Mouse (Mus musculus) intestine, postnatal 0 days (tissue): Measurements from ENCODE around the gene Mecom. TPM values are rescaled to one million over a fixed set of nuclear protein-coding genes. Genes with fewer than 3 reads are reported as not detected.

Experiments used
- ATAC-seq: fragments of 200-750 bp; cut with Nextera tagmentation; 2 replicates; pipeline ENCODE4 v1.8.0; 2017; ENCODE audit warnings: mild to moderate bottlenecking, moderate TSS enrichment, moderate library complexity
- H3K27ac ChIP-seq: fragments of 300-500 bp; sonication (generic); 2 replicates; pipeline ENCODE4 v1.5.1; 2014; ENCODE audit warnings: mild to moderate bottlenecking, low read depth, low read length, moderate library complexity
- H3K27me3 ChIP-seq: fragments of 300-500 bp; sonication (generic); replicated peaks from 2 replicates; pipeline ENCODE4 v1.6.1; 2014; ENCODE audit warnings: low read length, mixed read lengths; ENCODE audit not compliant: control insufficient read depth, insufficient read depth
- H3K36me3 ChIP-seq: fragments of 300-500 bp; sonication (generic); 2 replicates; pipeline ENCODE4 v1.6.1; 2014; ENCODE audit warnings: mild to moderate bottlenecking, moderate library complexity; ENCODE audit not compliant: control insufficient read depth, insufficient read depth
- H3K4me1 ChIP-seq: fragments of 300-500 bp; sonication (generic); replicated peaks from 2 replicates; pipeline ENCODE4 v1.6.1; 2014; ENCODE audit warnings: antibody characterized with exemption, low read length, mixed read lengths; ENCODE audit not compliant: control insufficient read depth, insufficient read depth
- H3K4me2 ChIP-seq: fragments of 300-500 bp; sonication (generic); replicated peaks from 2 replicates; pipeline ENCODE4 v1.6.1; 2014; ENCODE audit warnings: low read depth, mild to moderate bottlenecking, moderate library complexity
- H3K4me3 ChIP-seq: fragments of 300-500 bp; sonication (generic); 2 replicates; pipeline ENCODE4 v1.5.1; 2014; ENCODE audit warnings: low read depth, low read length
- H3K9ac ChIP-seq: fragments of 300-500 bp; sonication (generic); 2 replicates; pipeline ENCODE4 v1.6.1; 2014; ENCODE audit warnings: mild to moderate bottlenecking, low read depth, low read length
- H3K9me3 ChIP-seq: fragments of 300-500 bp; sonication (generic); 2 replicates; pipeline ENCODE4 v1.6.1; 2016; ENCODE audit warnings: mixed run types; ENCODE audit not compliant: control insufficient read depth
- CTCF ChIP-seq: sonication (generic); IDR thresholded peaks from 2 replicates; pipeline ENCODE4 v1.5.1; 2016; ENCODE audit warnings: low read depth, mild to moderate bottlenecking, control low read depth, antibody characterized with exemption, moderate library complexity
- WGBS: fragments of 180-500 bp; shearing (Covaris S2); extraction: QIAGEN DNeasy Blood & Tissue Kit; methylation state at CpG from one replicate; pipeline ENCODE4 v1.1.7; 2014; 5-methylcytosine and 5-hydroxymethylcytosine counted together
- polyA plus RNA-seq: library from polyadenylated mRNA; unstranded; fragments of >200 nt; fragmentation: Nextera tagmentation; extraction: Ambion mirVana; gene quantifications from 2 replicates; pipeline ENCODE4 v1.2.1, GENCODE M21; 2015

The Mecom gene
- polyA plus RNA-seq, 1 experiment from 2014 or later, result 7.7 TPM

DNA sequence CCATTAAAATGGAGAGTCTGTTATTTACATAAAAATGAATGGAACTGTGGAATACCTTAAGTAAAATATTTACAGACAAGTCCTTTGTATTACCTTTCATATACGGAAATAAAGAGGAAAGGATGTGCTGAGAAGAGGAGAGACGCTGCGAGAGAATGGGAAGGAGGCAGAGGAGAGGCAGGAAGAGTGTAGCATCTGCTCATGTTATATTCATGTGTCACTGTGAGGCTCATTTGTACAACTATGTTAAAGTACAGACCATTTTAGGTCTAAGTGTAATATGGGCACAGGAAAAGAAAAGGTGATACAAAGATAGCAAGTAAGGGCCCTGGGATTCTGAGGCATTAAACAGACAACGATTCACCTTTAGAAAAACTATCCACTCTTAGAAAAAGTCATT, 143.0 kb downstream of the Mecom start:
- 83% methylated on average over 4 of the region's 4 CpGs for WGBS
- ATAC-seq, result no peak
- H3K27me3 ChIP-seq, result no peaks in the 10 kb centered on the region
- H3K9me3 ChIP-seq, result no peaks in the 10 kb centered on the region
- H3K36me3 ChIP-seq, result no peaks in the 10 kb centered on the region
- no peaks in the 10 kb centered on the region for H3K4me1 ChIP-seq
- no peak for TF ChIP-seq CTCF
- no peak overlapping the region for H3K4me2 ChIP-seq
- H3K27ac ChIP-seq, result no peak overlapping the region
- H3K4me3 ChIP-seq, result no peak overlapping the region
- no peak overlapping the region for H3K9ac ChIP-seq

DNA sequence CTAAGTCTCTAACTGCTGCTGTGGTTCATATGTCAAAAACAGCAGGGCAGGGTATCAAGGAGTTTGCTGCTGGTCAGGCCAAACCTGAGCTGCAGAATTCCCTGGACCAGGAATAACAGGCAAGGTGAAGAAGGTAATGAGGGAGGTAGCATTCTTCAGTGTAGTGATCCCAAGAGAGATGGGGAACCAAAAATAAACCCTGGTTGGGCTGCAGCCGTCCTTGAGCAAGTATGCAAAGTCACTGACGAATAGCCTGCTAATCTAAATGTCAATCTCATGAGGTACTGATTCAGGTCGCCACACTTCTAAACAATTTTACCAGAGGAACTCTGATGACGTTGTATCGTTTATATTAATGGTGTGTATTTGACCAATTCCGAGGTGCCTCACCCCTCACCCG, 148.9 kb downstream of the Mecom start:
- TF ChIP-seq CTCF, result no peak
- H3K4me1 ChIP-seq, result no peaks in the 10 kb centered on the region
- ATAC-seq, result no peak

DNA sequence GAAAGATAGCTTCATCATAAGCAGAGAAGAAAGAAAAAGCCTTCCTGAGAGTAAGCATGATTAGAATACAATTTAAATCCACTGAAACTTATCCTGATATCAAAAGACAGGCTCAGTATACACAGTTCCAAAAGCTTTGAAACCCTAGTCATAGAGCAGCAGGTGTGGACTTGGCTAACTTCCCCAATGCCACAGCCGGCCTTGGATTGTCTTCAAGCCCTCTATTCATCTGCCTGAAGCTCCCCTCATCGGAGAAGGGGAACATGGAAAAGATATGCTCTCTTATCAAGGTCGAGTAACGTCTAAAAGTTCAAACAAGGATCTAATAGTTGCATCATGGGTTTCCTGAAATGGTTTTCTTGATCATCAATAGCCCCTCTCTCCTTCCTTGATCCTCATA, 152.9 kb downstream of the Mecom start:
- no peaks in the 10 kb centered on the region for H3K27me3 ChIP-seq
- no peaks in the 10 kb centered on the region for H3K9me3 ChIP-seq
- no peak overlapping the region for H3K9ac ChIP-seq
- WGBS, result 65% methylated on average over 4 of the region's 4 CpGs
- no peak overlapping the region for H3K4me3 ChIP-seq
- TF ChIP-seq CTCF, result no peak
- H3K27ac ChIP-seq, result no peak overlapping the region
- no peaks in the 10 kb centered on the region for H3K36me3 ChIP-seq
- H3K4me1 ChIP-seq, result no peaks in the 10 kb centered on the region
- no peak for ATAC-seq
- no peak overlapping the region for H3K4me2 ChIP-seq

More for the DNA sequence above, 148.9 kb downstream of the Mecom start:
- no peaks in the 10 kb centered on the region for H3K9me3 ChIP-seq
- H3K9ac ChIP-seq, result no peak overlapping the region
- 75% methylated on average over 7 of the region's 7 CpGs for WGBS
- no peaks in the 10 kb centered on the region for H3K27me3 ChIP-seq
- H3K27ac ChIP-seq, result no peak overlapping the region
- no peaks in the 10 kb centered on the region for H3K36me3 ChIP-seq
- H3K4me3 ChIP-seq, result no peak overlapping the region
- no peak overlapping the region for H3K4me2 ChIP-seq

DNA sequence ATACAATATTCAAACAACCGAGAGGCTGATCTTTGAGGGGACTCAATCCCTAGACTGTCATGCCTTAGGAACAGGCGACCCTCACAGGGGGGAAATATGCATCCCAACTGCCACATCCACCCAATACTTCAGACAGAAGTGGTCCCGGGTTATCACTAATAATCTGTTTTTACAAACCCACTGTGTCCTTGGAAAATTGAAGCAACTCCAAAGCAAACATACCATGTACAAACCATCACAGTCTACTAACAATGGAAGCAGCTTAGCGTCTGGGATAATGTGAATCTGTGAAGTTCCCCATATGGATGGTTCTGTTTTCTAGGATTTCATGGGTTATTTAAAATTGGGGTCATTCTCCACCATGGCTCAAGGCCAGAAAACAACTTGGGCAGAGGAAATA, 155.1 kb downstream of the Mecom start:
- H3K4me3 ChIP-seq, result no peak overlapping the region
- H3K9me3 ChIP-seq, result no peaks in the 10 kb centered on the region
- no peaks in the 10 kb centered on the region for H3K4me1 ChIP-seq
- no peak overlapping the region for H3K4me2 ChIP-seq
- H3K27me3 ChIP-seq, result no peaks in the 10 kb centered on the region
- H3K9ac ChIP-seq, result no peak overlapping the region
- ATAC-seq, result no peak
- TF ChIP-seq CTCF, result no peak
- H3K27ac ChIP-seq, result no peak overlapping the region
- 68% methylated on average over 4 of the region's 4 CpGs for WGBS
- H3K36me3 ChIP-seq, result no peaks in the 10 kb centered on the region

DNA sequence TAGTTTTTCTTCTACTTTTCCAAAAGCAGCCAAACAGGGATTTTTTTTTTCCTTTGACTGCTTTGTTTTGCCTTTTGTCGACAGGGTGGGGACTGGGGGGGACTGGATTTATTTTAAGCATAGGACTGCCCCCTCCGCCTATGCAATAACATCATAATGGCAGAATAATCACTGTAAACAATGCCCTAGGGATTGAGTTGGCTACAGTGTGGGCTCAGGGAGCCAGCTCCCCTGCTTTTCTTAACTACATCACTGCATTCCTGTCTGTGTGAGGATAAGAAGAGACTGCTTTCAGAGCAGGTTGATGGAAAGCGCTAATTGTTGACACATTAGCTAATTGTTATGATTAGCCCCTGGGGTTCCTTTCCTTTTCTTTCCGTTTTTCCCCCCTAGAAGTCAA, 155.6 kb downstream of the Mecom start:
- H3K36me3 ChIP-seq, result no peaks in the 10 kb centered on the region
- no peaks in the 10 kb centered on the region for H3K27me3 ChIP-seq
- H3K4me2 ChIP-seq, result no peak overlapping the region
- no peak for ATAC-seq
- H3K27ac ChIP-seq, result no peak overlapping the region
- TF ChIP-seq CTCF, result no peak
- H3K4me3 ChIP-seq, result no peak overlapping the region
- no peaks in the 10 kb centered on the region for H3K9me3 ChIP-seq
- H3K9ac ChIP-seq, result no peak overlapping the region
- H3K4me1 ChIP-seq, result no peaks in the 10 kb centered on the region
- 36% methylated on average over 4 of the region's 4 CpGs for WGBS

DNA sequence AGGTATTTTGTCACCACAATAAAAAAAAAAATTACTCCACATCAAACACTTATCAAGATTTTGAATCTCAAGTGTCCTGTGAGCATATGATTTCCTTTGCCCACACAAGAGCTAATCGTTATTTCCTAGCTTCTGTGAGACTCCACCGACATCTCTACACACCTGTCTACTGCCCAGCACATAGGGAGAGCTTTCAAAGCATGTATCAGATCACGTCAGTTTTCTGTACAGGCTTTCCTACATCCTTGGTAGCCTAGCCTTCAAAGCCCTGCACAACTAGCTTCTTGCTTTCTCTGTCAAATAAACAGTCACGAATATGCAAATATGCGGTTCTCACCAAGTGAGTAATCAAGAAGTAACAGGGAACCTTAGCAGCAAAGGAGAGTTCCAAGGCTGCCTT, 157.5 kb downstream of the Mecom start:
- H3K4me3 ChIP-seq, result no peak overlapping the region
- H3K36me3 ChIP-seq, result no peaks in the 10 kb centered on the region
- H3K9me3 ChIP-seq, result no peaks in the 10 kb centered on the region
- no peak for TF ChIP-seq CTCF
- no peak overlapping the region for H3K4me2 ChIP-seq
- ATAC-seq, result no peak
- H3K4me1 ChIP-seq, result no peaks in the 10 kb centered on the region
- H3K9ac ChIP-seq, result no peak overlapping the region
- no peak overlapping the region for H3K27ac ChIP-seq
- WGBS, result 87% methylated on average over 5 of the region's 5 CpGs
- H3K27me3 ChIP-seq, result no peaks in the 10 kb centered on the region

DNA sequence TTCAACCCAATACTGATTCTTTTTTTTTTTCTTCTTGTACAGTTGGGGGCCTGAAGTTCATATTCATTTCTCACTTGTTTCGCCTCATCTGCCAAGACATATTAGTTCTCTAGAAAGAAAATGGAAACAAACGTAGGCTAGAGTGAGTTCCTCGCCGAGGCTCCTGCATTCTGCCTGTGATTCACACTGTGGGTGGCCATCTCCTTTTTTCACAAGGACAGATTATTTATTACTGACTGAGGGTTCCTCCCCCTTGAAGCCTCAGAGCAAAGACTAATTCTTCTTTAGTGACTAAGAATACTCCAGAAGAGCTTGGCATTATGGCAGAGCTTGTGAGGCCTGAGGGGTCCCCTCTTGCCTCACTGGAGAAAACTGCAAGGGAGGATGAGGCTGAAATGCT, 167.5 kb downstream of the Mecom start:
- Histone ChIP-seq H3K4me1 (no peaks in the 10 kb centered on the region), H3K4me2 (no peak overlapping the region), H3K27me3 (no peaks in the 10 kb centered on the region), H3K4me3 (no peak overlapping the region), H3K9me3 (no peaks in the 10 kb centered on the region), H3K27ac (no peak overlapping the region), H3K9ac (no peak overlapping the region), H3K36me3 (no peaks in the 10 kb centered on the region)
- no peak for TF ChIP-seq CTCF
- 55% methylated on average over 4 of the region's 4 CpGs for WGBS
- no peak for ATAC-seq
